Mouse (Mus musculus) embryo, embryonic 9.5 days (tissue): ENCODE measurements at regions not wholly inside any gene's neighbourhood (a gene's known extent, or its start where the extent isn't known, plus 50 kb on each side); places are given as distances from the start of the nearest gene placed in this dataset.

Experiments used
- DNase-seq: peaks from one replicate; pipeline ENCODE4 v3.0.0-alpha.2; 2017; ENCODE audit errors: extremely low spot score

- no peak for DNase-seq
Observed at GRCm38 (mm10) chr2:45244491-45244890, 127.3 kb upstream of the Zeb2 start.

- no peak for DNase-seq
Observed at GRCm38 (mm10) chr2:45239501-45240292, 122.5 kb upstream of the Zeb2 start.

DNA sequence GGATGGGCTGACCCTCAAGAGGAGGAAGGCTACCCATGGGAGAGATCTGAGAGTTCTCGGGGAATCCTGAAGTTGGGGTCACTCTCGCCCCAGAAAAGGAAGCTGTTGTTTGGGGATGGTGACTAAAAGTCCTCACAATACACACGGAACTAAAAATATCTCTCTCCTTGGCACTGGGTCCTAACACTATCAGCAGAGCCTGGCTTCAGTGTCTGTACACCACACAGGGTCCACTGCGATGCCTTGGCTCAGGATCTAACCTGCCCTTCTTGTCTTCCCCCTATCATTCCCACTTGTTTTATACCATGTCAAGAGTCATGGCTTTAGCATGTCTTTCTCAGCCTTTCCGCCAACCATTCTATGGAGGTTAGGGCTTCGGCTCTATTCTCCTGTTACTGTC lies 121.8 kb upstream of the Zeb2 start:
- no peak for DNase-seq

DNA sequence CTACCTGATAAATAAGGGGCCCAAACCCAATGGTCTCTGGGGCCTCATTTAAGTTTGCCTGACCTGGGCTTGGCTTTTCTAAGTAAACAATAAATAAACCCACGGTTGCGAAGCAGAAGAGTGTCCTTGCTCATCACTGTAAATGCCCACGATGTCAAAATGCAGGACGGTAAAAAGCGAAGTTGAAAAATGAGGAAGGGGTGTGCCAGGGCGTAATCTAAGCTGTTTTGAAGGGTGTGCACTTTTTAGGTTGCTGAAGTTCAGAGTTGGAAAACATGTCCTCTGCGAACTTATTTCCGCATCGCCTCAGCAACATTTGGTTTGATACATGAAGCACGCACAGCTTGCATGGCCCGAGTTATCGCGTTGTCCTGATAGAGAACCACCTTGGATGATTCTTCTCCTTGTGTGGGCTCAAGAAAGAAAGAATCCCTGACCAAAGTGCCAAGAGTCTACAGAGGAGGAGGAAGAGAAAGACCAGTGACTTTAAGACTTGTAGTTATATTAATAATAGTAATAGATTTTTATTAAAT lies 119.0 kb upstream of the Zeb2 start:
- no peak for DNase-seq

- no peak for DNase-seq
Observed at GRCm38 (mm10) chr2:45234148-45234547, 117.0 kb upstream of the Zeb2 start.

GRCm38 (mm10) chr2:45230351-45231209 lies 113.4 kb upstream of the Zeb2 start:
- no peak for DNase-seq

- no peak for DNase-seq
Observed at GRCm38 (mm10) chr2:45229501-45229900, 112.3 kb upstream of the Zeb2 start.

DNA sequence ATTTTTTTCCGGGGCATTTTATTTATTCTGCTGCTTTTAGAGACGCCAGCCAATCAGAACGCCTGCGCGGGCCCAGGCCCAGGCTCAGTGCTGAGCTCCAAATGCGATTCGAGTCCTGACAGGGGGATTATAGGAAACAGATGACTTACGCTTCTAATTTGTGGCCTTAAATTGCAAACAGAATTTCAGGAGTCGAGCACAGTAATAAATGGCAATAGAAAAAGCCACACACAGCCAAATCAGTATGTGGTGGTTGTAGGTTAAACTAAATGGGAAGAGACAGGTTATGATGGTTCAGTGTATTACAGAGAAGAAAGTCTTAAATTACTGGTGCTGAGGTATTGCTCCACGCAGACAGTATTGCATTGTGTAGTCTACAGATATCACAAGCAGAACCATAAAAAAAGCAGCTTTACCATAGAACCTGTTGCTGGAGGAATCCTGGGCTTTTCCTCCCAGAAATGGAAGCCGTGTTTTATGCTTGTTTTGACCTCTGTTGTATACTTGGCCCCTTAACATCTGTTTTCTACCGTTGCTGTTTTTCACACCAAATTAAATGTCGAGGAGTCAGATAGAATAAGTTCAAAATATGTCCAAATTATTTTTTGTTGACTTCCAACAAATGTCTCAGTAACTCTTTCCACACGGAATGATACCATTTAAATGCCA lies 110.2 kb upstream of the Zeb2 start:
- peak; percentile 32 for DNase-seq

GRCm38 (mm10) chr2:45226045-45226370 lies 108.8 kb upstream of the Zeb2 start:
- peak; percentile 16 for DNase-seq

DNA sequence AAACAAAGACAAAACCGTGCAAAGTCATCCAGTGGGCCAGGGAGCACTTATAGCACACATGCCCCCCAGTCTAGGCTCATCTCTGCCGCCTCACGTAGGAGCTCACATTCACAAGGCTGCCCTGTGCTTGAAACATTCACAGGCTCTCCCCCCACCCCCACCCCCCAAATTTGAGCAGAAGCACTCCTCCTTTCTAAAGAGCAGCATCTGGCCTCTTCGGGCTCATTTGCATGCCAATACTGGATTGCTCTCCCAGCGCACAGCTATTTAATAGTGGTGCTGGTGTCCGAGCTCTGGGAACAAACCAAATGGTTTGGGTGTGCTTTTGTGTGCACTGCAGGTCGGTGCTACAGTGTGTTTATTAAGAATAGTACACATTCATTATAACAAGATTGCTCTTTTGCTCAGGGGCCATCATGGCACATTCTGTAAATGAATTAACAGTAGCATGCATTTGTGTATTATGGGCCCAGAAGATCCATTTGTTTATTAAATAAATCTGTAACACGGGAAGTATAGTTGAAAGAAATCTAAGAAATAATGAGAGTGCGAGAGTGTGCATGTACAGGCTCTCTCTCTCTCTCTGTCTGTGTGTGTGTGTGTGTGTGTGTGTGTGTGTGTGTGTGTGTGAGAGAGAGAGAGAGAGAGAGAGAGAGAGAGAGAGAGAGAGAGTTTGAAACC lies 108.3 kb upstream of the Zeb2 start:
- peak; percentile 59 for DNase-seq

- DNase-seq: no peak
Observed at GRCm38 (mm10) chr2:45222213-45222612, 105.0 kb upstream of the Zeb2 start.

GRCm38 (mm10) chr2:45219851-45220250 lies 102.7 kb upstream of the Zeb2 start:
- DNase-seq: no peak

GRCm38 (mm10) chr2:45212833-45213232 lies 95.6 kb upstream of the Zeb2 start:
- no peak for DNase-seq

DNA sequence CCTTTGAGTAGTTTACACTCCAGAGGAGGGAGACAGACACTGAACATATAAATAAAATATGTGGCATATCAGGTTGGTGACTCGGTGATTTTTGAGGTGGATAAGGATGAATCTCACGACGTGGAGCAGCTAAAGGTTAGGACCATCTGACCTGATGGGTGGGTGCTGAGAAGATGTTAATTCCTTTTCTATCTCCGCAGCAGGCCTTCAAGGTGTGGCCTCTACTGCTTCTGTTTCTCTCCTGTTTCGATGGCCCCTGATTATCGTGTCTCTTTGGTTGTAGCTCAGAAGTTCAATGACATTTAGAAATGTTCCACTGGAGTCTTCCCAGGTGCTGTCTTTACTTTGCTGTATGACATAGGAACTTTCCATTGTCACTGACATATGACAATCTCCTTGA lies 91.3 kb upstream of the Zeb2 start:
- no peak for DNase-seq

GRCm38 (mm10) chr2:45205756-45206155 lies 88.6 kb upstream of the Zeb2 start:
- no peak for DNase-seq

DNA sequence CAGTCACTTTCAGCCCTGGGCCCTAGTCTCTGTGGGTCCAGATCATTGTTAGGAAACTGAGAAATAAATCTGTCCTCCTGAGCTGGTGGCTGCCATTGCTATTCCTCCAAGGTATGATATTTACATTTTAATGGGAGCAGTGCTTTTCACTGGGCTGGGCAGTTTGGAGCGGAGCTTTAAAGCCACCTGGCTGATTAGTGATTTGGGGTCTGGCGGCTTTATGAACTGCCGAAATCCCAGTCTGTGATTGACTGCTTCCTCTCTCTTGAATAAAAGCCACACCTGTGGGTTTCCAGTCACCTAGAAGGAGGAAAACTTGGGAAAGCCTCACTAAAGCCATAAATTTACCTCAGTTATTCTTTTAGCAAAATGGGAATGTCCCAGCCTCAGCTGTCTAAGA lies 88.0 kb upstream of the Zeb2 start:
- no peak for DNase-seq

DNA sequence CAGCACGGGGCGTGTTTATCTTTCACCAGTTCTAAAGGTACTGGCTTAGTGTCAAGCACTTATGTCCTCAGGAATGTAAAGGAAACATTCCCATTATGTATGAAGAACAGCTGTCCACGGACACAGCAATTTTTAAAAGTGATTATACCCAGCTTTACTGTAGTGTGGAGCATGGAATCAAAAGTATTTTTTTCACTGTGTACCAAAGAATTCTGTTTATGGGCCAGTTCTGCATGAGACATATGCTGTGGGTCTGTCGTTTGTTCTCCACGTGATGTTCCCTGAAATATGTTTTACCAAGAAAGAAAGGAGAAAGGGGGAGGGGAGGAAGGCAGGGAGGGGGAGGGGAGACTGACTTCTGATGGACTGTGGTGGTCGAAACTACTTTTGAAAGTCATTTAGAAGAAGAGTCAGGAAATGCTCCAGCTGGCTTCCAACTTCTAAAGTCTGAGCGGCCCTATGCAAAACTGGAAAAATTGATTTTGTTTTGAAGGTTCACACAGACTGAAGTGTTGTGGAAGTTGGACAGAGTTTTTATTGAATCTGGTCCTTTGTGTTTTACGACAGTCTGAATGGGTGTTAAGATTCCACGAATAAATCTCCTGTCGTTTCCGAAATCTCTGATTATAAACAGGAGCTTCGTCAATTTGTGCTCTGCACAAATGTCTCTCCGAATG lies 80.9 kb upstream of the Zeb2 start:
- no peak for DNase-seq

DNA sequence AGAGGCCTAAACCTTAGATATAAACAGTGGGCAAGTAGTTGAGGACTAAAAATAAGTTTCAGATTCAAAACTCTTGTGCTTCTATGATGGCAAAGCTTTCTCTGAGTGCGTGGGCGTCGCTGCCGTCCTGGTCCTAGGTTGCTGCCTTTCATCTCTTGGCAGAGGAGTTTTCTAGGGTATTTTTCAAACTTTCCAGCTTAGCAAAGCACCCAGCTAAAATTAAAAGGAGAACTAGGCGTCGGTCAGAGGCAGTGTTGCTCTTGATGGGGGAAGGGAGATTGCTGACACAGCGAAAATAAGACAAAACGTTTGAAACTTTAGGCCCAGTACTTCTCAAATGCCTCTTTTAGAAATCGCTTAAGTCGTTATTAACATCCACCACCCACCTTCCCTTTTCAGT lies 80.1 kb upstream of the Zeb2 start:
- no peak for DNase-seq

DNA sequence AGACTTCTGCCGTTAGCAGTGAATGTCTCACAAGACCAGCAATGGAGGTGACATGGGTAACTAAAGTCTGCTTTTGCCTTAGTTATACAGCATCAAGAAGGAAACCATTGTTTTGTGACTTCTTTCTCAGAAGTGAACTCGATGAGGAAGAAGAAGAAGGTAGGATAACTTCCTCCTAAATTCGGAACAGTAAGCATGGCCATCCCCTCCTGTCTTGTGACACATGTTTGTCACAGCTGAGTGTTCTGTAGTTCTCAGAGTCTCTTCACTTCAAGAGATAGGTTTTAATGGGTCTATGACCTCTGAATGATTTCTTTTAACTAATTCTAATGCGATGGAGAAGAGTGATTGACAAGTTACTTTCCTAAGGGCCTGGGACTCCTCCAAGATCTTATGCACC lies 79.3 kb upstream of the Zeb2 start:
- no peak for DNase-seq

GRCm38 (mm10) chr2:45194335-45194734 lies 77.1 kb upstream of the Zeb2 start:
- no peak for DNase-seq

DNA sequence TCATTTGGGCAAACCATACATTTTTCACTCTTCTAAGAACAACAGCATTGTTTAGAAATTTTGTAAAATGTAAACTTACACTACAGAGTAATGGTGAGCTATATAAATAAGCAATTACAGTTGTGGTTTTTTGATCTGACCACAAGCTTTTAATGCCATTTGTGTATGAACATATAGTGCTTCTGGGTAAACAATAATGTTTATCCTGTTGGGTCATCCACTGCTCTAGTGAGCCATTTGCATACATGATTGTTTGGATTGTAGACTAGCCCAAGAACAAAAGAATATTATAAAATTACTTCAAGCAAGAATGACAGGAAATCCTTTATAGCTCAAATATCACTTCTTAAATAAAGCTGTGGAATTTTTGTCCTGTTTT lies 68.4 kb upstream of the Zeb2 start:
- no peak for DNase-seq
